Mouse (Mus musculus): Measurements from ENCODE around the gene Tsc22d4. TPM values are rescaled to one million over a fixed set of nuclear protein-coding genes. Genes with fewer than 3 reads are reported as not detected.

Gene Tsc22d4
- polyA plus RNA-seq, 1 experiment from 2014 or later: 96.0 TPM

DNA sequence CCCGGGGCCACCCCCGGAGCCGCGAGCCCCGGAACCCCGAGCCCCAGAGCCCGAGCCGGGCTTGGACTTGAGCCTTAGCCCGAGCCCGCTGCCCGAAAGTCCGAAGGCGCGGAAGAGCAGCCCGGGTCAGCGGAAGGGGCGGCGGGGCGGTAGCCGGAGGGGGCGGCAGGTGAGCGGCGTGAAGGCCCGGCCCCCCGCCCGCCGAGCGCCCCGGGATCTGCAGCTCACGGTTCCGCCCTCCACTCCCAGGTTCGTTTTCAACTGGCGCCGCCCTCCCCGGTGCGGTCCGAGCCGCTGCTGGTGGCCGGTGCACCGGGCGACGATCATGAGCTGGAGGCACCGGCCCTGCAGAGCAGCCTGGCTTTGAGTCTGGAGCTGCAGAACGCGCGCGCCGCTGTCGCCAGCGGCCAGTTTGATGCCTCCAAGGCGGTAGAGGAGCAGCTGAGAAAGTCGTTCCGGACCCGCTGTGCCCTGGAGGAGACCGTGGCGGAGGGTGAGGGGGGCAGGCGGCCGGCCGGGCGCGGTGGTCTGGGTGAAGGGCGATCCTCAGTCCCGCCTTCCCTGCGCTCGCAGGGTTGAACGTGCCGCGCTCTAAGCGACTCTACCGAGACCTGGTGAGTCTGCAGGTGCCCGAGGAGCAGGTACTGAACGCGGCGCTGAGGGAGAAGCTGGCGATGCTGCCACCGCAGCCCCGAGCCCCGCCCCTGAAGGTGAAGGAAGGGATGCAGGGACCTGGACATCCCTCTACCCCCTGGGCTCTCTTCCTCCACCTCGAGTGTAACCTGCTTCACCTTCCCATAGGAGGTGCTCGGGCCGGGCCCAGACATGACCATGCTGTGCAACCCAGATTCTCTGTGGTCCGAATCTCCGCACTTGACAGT lies 33.8 kb downstream of the Tsc22d4 start:
- Histone ChIP-seq H3K27ac (replicated peaks; ENCODE audit: low read depth, low read length) (peak overlapping the region; percentile 89), H3K27me3 (ENCODE audit: control insufficient read depth, insufficient read depth, low read length) (no peaks in the 10 kb centered on the region), H3K36me3 (ENCODE audit: control insufficient read depth, insufficient read depth, low read length) (peaks cover 18% of the 10 kb centered on the region), H3K9ac (ENCODE audit: low read length) (peak overlapping the region; percentile 90), H3K4me1 (ENCODE audit: control insufficient read depth, insufficient read depth, low read length) (peaks cover 19% of the 10 kb centered on the region), H3K4me2 (ENCODE audit: low read depth, severe bottlenecking) (peak overlapping the region; percentile 93), H3K9me3 (ENCODE audit: control insufficient read depth, low read length) (no peaks in the 10 kb centered on the region), H3K4me3 (ENCODE audit: low read depth, low read length) (peak overlapping the region; percentile 97)
- ATAC-seq (ENCODE audit: insufficient number of reproducible peaks, low FRiP score, low TSS enrichment, low read depth) (peak; percentile 7), DNase-seq (ENCODE audit: low spot score) (peak; percentile 56)
- WGBS: under 1% methylated on average over 80 of the region's 83 CpGs

DNA sequence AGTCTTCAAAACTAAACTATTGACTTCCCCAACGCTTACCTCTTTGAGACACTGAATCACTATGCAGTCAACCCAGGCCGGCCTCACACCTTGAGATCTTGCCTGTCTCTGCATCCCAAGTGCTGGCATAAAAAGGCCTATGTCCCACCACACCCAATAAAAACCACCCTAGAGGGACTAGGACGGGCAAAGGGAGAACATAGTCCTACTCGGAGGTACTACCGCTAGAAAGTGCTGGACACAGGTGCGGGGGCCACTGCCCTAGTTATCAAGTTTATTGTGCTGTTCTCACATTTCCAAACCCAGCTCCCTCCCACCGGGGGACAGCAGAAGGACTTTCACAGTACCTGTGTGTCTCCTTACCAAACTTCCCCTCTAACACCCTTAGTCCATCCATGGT lies 36.1 kb downstream of the Tsc22d4 start:
- Histone ChIP-seq H3K27ac (replicated peaks; ENCODE audit: low read depth, low read length) (no peak overlapping the region), H3K4me3 (ENCODE audit: low read depth, low read length) (no peak overlapping the region), H3K4me2 (ENCODE audit: low read depth, severe bottlenecking) (no peak overlapping the region), H3K36me3 (ENCODE audit: control insufficient read depth, insufficient read depth, low read length) (peaks cover 21% of the 10 kb centered on the region), H3K9me3 (ENCODE audit: control insufficient read depth, low read length) (no peaks in the 10 kb centered on the region), H3K27me3 (ENCODE audit: control insufficient read depth, insufficient read depth, low read length) (no peaks in the 10 kb centered on the region), H3K4me1 (ENCODE audit: control insufficient read depth, insufficient read depth, low read length) (peaks cover 29% of the 10 kb centered on the region), H3K9ac (ENCODE audit: low read length) (no peak overlapping the region)
- 92% methylated on average over 7 of the region's 7 CpGs for WGBS
- DNase-seq (ENCODE audit: low spot score) (no peak), ATAC-seq (ENCODE audit: insufficient number of reproducible peaks, low FRiP score, low TSS enrichment, low read depth) (no peak)

DNA sequence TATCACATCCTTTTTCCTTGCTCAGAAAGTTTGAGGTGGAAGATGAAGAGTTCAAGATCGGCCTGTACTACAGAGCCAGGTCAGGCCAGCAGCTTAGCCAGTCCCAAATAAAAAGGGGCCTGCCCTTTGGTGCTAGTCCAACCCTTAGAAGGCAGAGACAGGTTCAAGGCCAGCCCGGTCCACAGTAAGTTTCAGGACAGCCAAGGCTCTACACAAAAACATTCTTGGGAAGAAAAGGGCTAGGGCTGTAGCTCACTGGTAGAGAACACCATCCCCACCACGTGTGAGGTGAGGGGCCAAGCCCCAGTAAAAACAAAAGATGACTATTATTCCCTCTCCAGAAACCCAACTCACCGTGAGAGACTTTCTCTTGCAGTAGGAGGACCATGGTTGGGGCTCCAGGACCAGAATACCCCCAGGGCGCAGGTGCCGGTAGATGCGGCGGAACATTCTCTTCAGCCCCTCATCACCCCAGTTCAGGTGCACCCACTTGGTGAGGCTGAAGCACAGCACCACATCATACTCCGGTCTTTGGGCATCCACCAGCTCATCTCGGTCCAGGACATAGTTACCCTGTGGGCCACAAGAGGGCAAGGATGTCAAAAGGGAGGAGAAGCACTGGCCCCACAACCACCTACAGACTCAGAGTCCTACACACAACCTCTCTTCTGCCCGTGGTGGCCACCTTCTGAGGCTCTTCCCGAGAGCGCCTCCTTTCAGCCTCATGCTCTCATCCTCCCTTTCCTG lies 37.4 kb downstream of the Tsc22d4 start:
- DNase-seq (ENCODE audit: low spot score) (no peak), ATAC-seq (ENCODE audit: insufficient number of reproducible peaks, low FRiP score, low TSS enrichment, low read depth) (no peak)
- 89% methylated on average over 13 of the region's 13 CpGs for WGBS
- Histone ChIP-seq H3K4me2 (ENCODE audit: low read depth, severe bottlenecking) (no peak overlapping the region; the same call in 1 of the 2 replicates), H3K4me3 (ENCODE audit: low read depth, low read length) (no peak overlapping the region), H3K9me3 (ENCODE audit: control insufficient read depth, low read length) (no peaks in the 10 kb centered on the region), H3K27me3 (ENCODE audit: control insufficient read depth, insufficient read depth, low read length) (no peaks in the 10 kb centered on the region), H3K36me3 (ENCODE audit: control insufficient read depth, insufficient read depth, low read length) (peaks cover 21% of the 10 kb centered on the region), H3K27ac (replicated peaks; ENCODE audit: low read depth, low read length) (no peak overlapping the region), H3K4me1 (ENCODE audit: control insufficient read depth, insufficient read depth, low read length) (peaks cover 29% of the 10 kb centered on the region), H3K9ac (ENCODE audit: low read length) (no peak overlapping the region)

DNA sequence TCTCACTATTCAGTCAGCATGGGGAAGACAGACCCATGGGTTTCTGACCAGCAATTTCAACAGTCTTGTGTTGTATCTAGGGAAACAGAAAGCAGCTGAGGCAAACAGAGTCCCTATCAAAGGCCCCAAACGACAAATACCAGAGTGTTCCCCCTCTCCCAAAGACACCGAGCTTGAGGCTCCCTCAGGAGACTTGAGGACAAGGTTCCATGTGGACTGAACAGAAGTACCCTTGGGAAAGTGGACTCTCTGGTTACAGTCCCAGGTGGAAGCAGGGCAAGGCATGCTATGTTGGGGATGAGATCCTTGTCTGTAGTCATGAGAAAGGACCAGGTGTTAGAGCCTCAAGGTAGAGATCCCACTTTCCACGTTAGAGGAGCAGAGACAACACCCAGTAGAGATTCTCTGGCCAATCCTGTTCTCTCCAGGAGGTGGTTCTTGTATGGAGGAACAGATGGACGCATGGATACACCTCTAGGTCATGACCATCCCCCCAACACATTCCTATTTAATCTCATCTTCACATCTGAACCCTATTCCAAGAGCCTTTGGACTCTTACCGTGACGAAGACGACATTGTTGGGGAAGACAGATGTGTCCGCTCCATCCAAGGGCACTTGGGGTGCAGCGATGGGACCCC lies 38.5 kb downstream of the Tsc22d4 start:
- no peak for DNase-seq (ENCODE audit: low spot score)
- Histone ChIP-seq H3K4me3 (ENCODE audit: low read depth, low read length) (peak overlapping the region; percentile 78), H3K36me3 (ENCODE audit: control insufficient read depth, insufficient read depth, low read length) (peaks cover 21% of the 10 kb centered on the region), H3K27me3 (ENCODE audit: control insufficient read depth, insufficient read depth, low read length) (no peaks in the 10 kb centered on the region), H3K4me2 (ENCODE audit: low read depth, severe bottlenecking) (peak overlapping the region; percentile 90), H3K9ac (ENCODE audit: low read length) (peak overlapping the region; percentile 27), H3K27ac (replicated peaks; ENCODE audit: low read depth, low read length) (no peak overlapping the region), H3K9me3 (ENCODE audit: control insufficient read depth, low read length) (no peaks in the 10 kb centered on the region), H3K4me1 (ENCODE audit: control insufficient read depth, insufficient read depth, low read length) (peaks cover 29% of the 10 kb centered on the region)
- ATAC-seq (ENCODE audit: insufficient number of reproducible peaks, low FRiP score, low TSS enrichment, low read depth): no peak
- WGBS: 81% methylated on average over 9 of the region's 9 CpGs

DNA sequence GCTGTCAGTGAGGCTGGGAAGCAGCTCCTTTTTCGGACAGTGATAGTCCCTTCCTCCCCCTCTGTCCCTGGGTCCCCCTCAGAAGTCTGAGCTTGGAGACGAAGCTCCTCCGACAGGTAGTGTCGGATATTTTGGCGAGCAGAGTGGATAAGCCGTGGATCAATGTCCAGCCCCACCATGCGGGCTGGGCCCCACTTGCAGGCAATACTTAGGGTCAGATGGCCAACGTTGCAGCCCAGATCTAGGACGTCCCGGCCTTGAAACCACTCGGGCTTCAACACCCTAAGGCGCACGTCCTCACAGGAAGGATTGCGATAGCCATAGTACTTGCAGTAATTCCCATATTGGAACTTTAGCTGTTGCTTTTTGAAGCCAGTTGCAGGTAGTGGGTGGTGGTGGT lies 39.0 kb downstream of the Tsc22d4 start:
- Histone ChIP-seq H3K4me3 (ENCODE audit: low read depth, low read length) (peak overlapping the region; percentile 78), H3K27ac (replicated peaks; ENCODE audit: low read depth, low read length) (no peak overlapping the region), H3K9ac (ENCODE audit: low read length) (no peak overlapping the region; the same call in 1 of the 2 replicates), H3K4me1 (ENCODE audit: control insufficient read depth, insufficient read depth, low read length) (peaks cover 29% of the 10 kb centered on the region), H3K36me3 (ENCODE audit: control insufficient read depth, insufficient read depth, low read length) (peaks cover 21% of the 10 kb centered on the region), H3K9me3 (ENCODE audit: control insufficient read depth, low read length) (no peaks in the 10 kb centered on the region), H3K27me3 (ENCODE audit: control insufficient read depth, insufficient read depth, low read length) (no peaks in the 10 kb centered on the region), H3K4me2 (ENCODE audit: low read depth, severe bottlenecking) (peak overlapping the region; percentile 90)
- ATAC-seq (ENCODE audit: insufficient number of reproducible peaks, low FRiP score, low TSS enrichment, low read depth) (no peak), DNase-seq (ENCODE audit: low spot score) (no peak)
- 87% methylated on average over 14 of the region's 14 CpGs for WGBS

DNA sequence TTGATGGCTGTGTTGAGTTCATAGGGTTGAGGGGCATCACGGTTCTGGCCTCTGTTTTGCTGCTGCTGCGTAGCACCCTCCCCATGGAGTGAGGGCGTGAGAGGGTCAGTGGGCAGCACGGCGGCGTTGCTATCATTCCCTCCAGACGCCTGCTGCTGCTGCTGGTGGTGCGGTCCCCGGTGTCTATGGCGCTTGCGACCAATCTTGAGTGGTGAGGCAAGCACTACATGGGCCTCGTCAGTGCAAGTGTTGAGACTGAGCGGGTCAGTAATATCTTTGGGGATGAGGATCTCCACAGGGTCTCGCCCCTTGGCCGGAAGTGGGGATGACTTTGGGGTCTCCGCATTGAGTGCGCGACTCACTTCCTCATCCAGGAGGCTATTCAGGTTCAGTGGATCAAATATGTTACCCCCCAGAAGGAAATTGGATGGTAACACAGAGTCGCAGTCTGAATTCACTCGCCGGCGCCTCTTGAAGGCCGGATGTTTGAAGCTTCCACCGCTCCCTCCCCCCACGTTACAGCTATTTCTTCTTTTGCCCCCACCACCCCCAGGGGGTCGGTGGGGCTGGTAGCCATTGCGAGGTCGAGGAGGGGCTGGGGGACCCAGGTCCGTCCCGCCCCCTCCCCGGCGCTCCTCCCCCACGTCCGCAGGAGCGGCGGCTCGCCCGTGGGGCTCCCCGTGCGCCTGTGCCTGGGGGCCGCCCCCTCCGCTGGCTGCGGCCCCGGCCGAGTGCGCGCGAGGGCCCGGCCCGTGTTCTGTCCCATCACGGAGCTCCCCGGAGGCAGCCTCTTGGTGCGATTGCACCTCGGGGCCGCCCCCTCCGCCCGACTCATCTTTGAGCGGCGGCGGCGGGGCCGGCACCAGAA lies 39.9 kb downstream of the Tsc22d4 start:
- Histone ChIP-seq H3K4me1 (ENCODE audit: control insufficient read depth, insufficient read depth, low read length) (peaks cover 23% of the 10 kb centered on the region), H3K4me3 (ENCODE audit: low read depth, low read length) (peak overlapping the region; percentile 78), H3K9me3 (ENCODE audit: control insufficient read depth, low read length) (no peaks in the 10 kb centered on the region), H3K36me3 (ENCODE audit: control insufficient read depth, insufficient read depth, low read length) (peaks cover 21% of the 10 kb centered on the region), H3K9ac (ENCODE audit: low read length) (peak overlapping the region; percentile 90), H3K4me2 (ENCODE audit: low read depth, severe bottlenecking) (peak overlapping the region; percentile 90), H3K27me3 (ENCODE audit: control insufficient read depth, insufficient read depth, low read length) (no peaks in the 10 kb centered on the region), H3K27ac (replicated peaks; ENCODE audit: low read depth, low read length) (peak overlapping the region; percentile 95)
- WGBS: 4% methylated on average over 44 of the region's 62 CpGs
- DNase-seq (ENCODE audit: low spot score) (peak; percentile 36), ATAC-seq (ENCODE audit: insufficient number of reproducible peaks, low FRiP score, low TSS enrichment, low read depth) (0 out of 2 replicates have a peak, but pooled peaks have one; percentile 7)

DNA sequence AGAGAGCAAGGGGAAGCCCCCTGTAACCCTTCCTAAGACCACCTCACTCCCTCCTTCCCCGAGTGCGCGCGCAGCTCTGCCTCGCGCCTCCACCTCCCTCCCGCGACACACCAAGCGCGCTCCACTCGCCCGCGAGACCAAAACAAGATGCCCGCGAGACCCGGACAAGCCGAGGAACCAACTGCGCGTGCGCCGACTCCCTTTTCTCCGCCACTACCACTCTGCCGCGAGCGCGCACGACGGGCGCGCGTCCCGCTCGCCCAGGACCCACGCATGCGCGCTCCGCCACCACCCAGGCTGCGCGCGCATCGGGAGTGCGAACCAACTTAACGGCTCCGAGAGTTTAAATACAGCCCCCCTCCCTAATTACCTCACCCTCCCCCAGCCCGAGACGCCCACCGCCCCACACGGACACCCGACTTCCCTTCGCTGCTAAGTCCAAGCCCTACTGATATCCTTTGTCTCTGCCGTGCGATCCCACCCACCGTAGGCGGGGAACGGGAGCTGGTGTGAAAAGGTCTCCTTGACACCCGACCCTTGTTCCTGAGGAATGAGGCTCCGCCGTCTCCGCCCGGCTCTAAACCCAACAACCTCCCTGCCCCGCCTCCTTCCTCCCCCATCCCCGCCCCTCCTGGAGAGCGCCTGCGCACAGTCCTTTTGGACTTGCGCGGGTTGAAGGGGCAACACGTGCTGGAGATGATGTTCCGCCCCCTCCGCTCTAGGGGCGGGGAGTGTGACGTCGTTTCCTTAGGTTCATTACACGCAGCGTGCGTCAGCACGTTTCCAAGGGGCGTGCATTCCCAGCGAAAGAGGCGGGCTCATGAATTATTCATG lies 40.8 kb downstream of the Tsc22d4 start:
- H3K9me3 ChIP-seq (ENCODE audit: control insufficient read depth, low read length): no peaks in the 10 kb centered on the region
- no peaks in the 10 kb centered on the region for H3K27me3 ChIP-seq (ENCODE audit: control insufficient read depth, insufficient read depth, low read length)
- peaks cover 19% of the 10 kb centered on the region for H3K36me3 ChIP-seq (ENCODE audit: control insufficient read depth, insufficient read depth, low read length)
- H3K4me1 ChIP-seq (ENCODE audit: control insufficient read depth, insufficient read depth, low read length): peaks cover 22% of the 10 kb centered on the region
- peak overlapping the region; percentile 90 for H3K4me2 ChIP-seq (ENCODE audit: low read depth, severe bottlenecking)
- peak overlapping the region; percentile 90 for H3K9ac ChIP-seq (ENCODE audit: low read length)
- peak overlapping the region; percentile 78 for H3K4me3 ChIP-seq (ENCODE audit: low read depth, low read length)
- under 1% methylated on average over 73 of the region's 79 CpGs for WGBS
- peak overlapping the region; percentile 95 for H3K27ac ChIP-seq (replicated peaks; ENCODE audit: low read depth, low read length)
- DNase-seq (ENCODE audit: low spot score) (peak; percentile 99), ATAC-seq (ENCODE audit: insufficient number of reproducible peaks, low FRiP score, low TSS enrichment, low read depth) (peak; percentile 91)

Data from limb, embryonic 11.5 days (tissue).